Mouse (Mus musculus) testis, adult 2 months (tissue): ENCODE measurements around the gene Gm16451. TPM values are rescaled to one million over a fixed set of nuclear protein-coding genes. Genes with fewer than 3 reads are reported as not detected.
"Not testable (repeated sequence)": the region's sequence is repeated elsewhere in the genome, so short reads cannot be mapped to it uniquely, and the experiment has no call there.

Experiments
- H3K27ac ChIP-seq: fragments of 200-500 bp; 2 replicates; pipeline ENCODE4 v1.5.1; 2012; ENCODE audit warnings: low read depth, low read length; ENCODE audit not compliant: control insufficient read depth, insufficient read depth
- H3K27me3 ChIP-seq: fragments of 200-500 bp; 2 replicates; pipeline ENCODE4 v1.6.1; 2012; ENCODE audit warnings: mild to moderate bottlenecking, low read length, moderate library complexity; ENCODE audit not compliant: control insufficient read depth, insufficient read depth
- H3K36me3 ChIP-seq: fragments of 200-500 bp; 2 replicates; pipeline ENCODE4 v1.6.1; 2012; ENCODE audit warnings: mild to moderate bottlenecking, low read length; ENCODE audit not compliant: control insufficient read depth, insufficient read depth
- H3K4me1 ChIP-seq: fragments of 200-500 bp; 2 replicates; pipeline ENCODE4 v1.6.1; 2012; ENCODE audit warnings: low read length; ENCODE audit not compliant: control insufficient read depth, insufficient read depth
- H3K4me3 ChIP-seq: fragments of 200-500 bp; 2 replicates; pipeline ENCODE4 v1.5.1; 2012; ENCODE audit warnings: low read depth, mild to moderate bottlenecking, low read length, moderate library complexity, mixed read lengths; ENCODE audit not compliant: control insufficient read depth
- polyA plus RNA-seq: library from polyadenylated mRNA; depleted of rRNA; stranded (reverse); fragments of >200 nt; gene quantifications from 2 replicates; pipeline ENCODE4 v1.2.3, GENCODE M21; 2012; rRNA removed

The Gm16451 gene
- polyA plus RNA-seq: not detected in 2 replicates

- H3K27ac ChIP-seq: not testable (repeated sequence)
Measured at GRCm38 (mm10) chr7:22118145-22118544, at the start of gene Gm16451. Gm16451 (minus strand) TSS chr7:22118245.

GRCm38 (mm10) chr7:22163935-22164334 lies 45.9 kb upstream of the Gm16451 start, which contains the start of gene Vmn1r142:
Vmn1r142 (minus strand) TSS chr7:22164035.
- not testable (repeated sequence) for H3K4me1 ChIP-seq, H3K36me3 ChIP-seq, H3K27ac ChIP-seq, H3K4me3 ChIP-seq, H3K27me3 ChIP-seq

More at GRCm38 (mm10) chr7:22118145-22118544, at the start of gene Gm16451:
- H3K4me1 ChIP-seq, H3K36me3 ChIP-seq, H3K27me3 ChIP-seq, H3K4me3 ChIP-seq: not testable (repeated sequence)

DNA sequence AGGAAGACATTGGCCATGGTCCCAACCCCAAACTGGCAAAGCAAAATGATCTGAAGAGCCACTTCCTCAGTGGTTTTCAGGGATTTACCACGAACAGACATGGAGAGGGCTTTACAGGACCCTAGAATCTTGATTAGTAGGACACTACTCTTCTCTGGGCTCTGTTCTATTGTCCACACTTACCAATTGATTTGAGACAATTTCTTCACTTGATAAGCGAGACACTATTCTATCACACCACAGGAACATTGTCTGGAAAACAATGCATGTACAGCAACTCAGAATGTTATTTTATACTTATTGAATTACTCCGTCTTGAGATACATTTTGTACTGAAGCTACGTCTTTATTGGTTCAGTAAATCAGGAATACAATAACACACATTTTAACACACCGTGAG lies 16.6 kb upstream of the Gm16451 start, which contains the start of gene Gm10666:
Gene Gm10666 (minus strand): TSS at position 101 of the 400 bp plus-strand sequence.
- not testable (repeated sequence) for H3K4me1 ChIP-seq, H3K4me3 ChIP-seq, H3K36me3 ChIP-seq, H3K27me3 ChIP-seq, H3K27ac ChIP-seq

DNA sequence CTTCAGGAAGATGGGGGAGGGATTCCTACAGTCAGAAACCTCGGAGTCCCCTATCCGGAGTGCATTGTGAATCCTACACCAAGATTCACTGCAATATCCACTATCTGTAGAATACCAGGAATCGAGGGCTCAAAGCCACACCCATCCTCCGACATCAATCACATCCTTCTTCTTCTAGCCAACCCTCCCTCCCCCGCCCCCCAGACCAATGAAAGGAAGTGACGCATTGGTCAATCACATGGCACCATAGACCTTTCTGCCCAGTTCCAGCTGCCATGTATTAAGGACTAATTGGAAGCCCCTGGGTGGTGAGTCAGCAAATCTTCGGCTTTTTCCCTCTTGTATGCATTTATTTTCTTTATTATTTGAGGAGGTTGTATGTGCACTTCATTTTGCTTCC lies 49.3 kb downstream of the Gm16451 start, which contains the start of gene Vmn1r139:
Gene Vmn1r139 (plus strand): TSS at position 301 of the 400 bp plus-strand sequence.
- not testable (repeated sequence) for H3K4me1 ChIP-seq, H3K27ac ChIP-seq, H3K36me3 ChIP-seq, H3K4me3 ChIP-seq, H3K27me3 ChIP-seq

Other genes starting within 250 kb of the Gm16451 start
- gene Gm5891, start 197.0 kb downstream of the Gm16451 start, polyA plus RNA-seq: not detected in 2 replicates
- not detected in 2 replicates for gene Vmn1r137, start 123.7 kb downstream of the Gm16451 start, polyA plus RNA-seq
- not detected in 2 replicates for gene Vmn1r138, start 89.3 kb downstream of the Gm16451 start, polyA plus RNA-seq
- not detected in 2 replicates for gene Gm6176, start 61.9 kb downstream of the Gm16451 start, polyA plus RNA-seq
- gene Vmn1r139, start 49.2 kb downstream of the Gm16451 start, polyA plus RNA-seq: not detected in 2 replicates
- gene Gm10666, start 16.5 kb upstream of the Gm16451 start, polyA plus RNA-seq: not detected in 2 replicates
- gene Vmn1r142, start 45.8 kb upstream of the Gm16451 start, polyA plus RNA-seq: not detected in 2 replicates
- not detected in 2 replicates for gene Vmn1r143, start 71.1 kb upstream of the Gm16451 start, polyA plus RNA-seq
- not detected in 2 replicates for gene Gm8653, start 83.0 kb upstream of the Gm16451 start, polyA plus RNA-seq
- not detected in 2 replicates for gene Gm8453, start 111.2 kb upstream of the Gm16451 start, polyA plus RNA-seq
- gene Gm4187, start 211.5 kb upstream of the Gm16451 start, polyA plus RNA-seq: not detected in 2 replicates